Mouse (Mus musculus) CH12F3 (cell line): Measurements from ENCODE around the gene Nr4a1.

Experiments used
- in situ Hi-C: fragments of 300-500 bp; cut with MboI; formaldehyde crosslinking; loops from 2 replicates; pipeline ENCODE4 v1.14.3; 2020; ENCODE audit warnings: low sequenced_read_pairs

The Nr4a1 gene

GRCm38 (mm10) chr15:101309493-101309892, 55.4 kb downstream of the Nr4a1 start:
- in situ Hi-C loops, result no loop called here

- in situ Hi-C loops, result no loop called here
Measured at GRCm38 (mm10) chr15:101311087-101311770, 57.2 kb downstream of the Nr4a1 start.

- in situ Hi-C loops, result no loop called here
Measured at GRCm38 (mm10) chr15:101312006-101312405, 57.9 kb downstream of the Nr4a1 start.

GRCm38 (mm10) chr15:101315378-101315777, 61.3 kb downstream of the Nr4a1 start:
- in situ Hi-C loops, result no loop called here

- in situ Hi-C loops, result no loop called here
Measured at GRCm38 (mm10) chr15:101315832-101316231, 61.8 kb downstream of the Nr4a1 start.

GRCm38 (mm10) chr15:101316279-101316912, 62.3 kb downstream of the Nr4a1 start:
- in situ Hi-C loops, result no loop called here

GRCm38 (mm10) chr15:101316913-101317813, 63.1 kb downstream of the Nr4a1 start:
- in situ Hi-C loops, result no loop called here

GRCm38 (mm10) chr15:101317814-101318500, 63.9 kb downstream of the Nr4a1 start:
- in situ Hi-C loops, result no loop called here

- in situ Hi-C loops, result no loop called here
Measured at GRCm38 (mm10) chr15:101318889-101319765, 65.1 kb downstream of the Nr4a1 start.

GRCm38 (mm10) chr15:101320010-101320617, 66.0 kb downstream of the Nr4a1 start:
- in situ Hi-C loops, result no loop called here

GRCm38 (mm10) chr15:101320618-101321041, 66.6 kb downstream of the Nr4a1 start:
- in situ Hi-C loops, result no loop called here

- in situ Hi-C loops, result no loop called here
Measured at GRCm38 (mm10) chr15:101321126-101321525, 67.1 kb downstream of the Nr4a1 start.

GRCm38 (mm10) chr15:101322106-101322505, 68.0 kb downstream of the Nr4a1 start:
- in situ Hi-C loops, result no loop called here

- in situ Hi-C loops, result no loop called here
Measured at GRCm38 (mm10) chr15:101322640-101323039, 68.6 kb downstream of the Nr4a1 start.

- in situ Hi-C loops, result no loop called here
Measured at GRCm38 (mm10) chr15:101323511-101323910, 69.4 kb downstream of the Nr4a1 start.
